Mouse (Mus musculus) sigmoid colon, adult 10 weeks (tissue): ENCODE measurements around the gene Usp44. TPM values are rescaled to one million over a fixed set of nuclear protein-coding genes. Genes with fewer than 3 reads are reported as not detected.

Source experiments
- polyA plus RNA-seq: library from polyadenylated mRNA; stranded (reverse); fragments of 350-450 nt; fragmentation: Illumina TruSeq; extraction: RNeasy Lipid Tissue Mini Kit (QIAGEN cat#74804); gene quantifications from one replicate; pipeline ENCODE4 v1.2.3, GENCODE M21; 2014; ENCODE audit warnings: low read depth, low replicate concordance

The Usp44 gene
- polyA plus RNA-seq = not detected

GRCm38 (mm10) chr10:93830931-93831729 lies at the start of gene Usp44:
Gene Usp44 (plus strand): TSS chr10:93831555.

DNA sequence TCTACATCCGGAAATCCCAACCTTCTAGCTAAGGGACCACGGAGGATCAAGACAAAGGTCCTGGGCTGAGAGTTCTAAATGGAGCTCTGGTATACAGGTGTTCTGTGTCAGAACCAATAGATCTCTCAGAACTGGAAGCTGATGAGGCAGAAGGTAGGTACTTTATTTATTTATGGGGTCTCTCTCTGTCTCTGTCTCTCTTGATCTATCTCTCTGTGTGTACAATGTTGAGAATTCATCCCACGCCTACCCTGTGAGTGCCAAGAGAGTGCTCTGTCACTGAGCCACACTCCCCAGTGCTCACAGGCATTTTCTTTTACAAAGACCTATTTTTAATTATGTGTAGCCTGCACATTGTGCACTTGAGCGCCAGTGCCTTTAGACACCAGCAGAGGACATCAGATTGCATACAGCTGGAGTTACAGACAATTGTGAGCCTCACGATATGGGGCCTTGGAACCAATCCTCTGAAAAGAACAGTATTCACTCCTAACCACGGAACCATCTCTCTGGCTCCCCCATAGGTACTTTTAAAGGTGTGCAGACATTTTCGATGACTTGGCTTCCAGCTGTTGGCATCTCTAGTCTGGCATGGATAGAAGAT lies 65.8 kb downstream of the Usp44 start, which contains the start of gene Metap2:
TSS of gene Metap2 (minus strand) at position 51 of the 604 bp plus-strand sequence.

Other genes with a start within 250 kb of the Usp44 start
- 39.6 TPM for gene Snrpf, start 241.8 kb upstream of the Usp44 start, polyA plus RNA-seq
- gene Ntn4, start 190.9 kb upstream of the Usp44 start, polyA plus RNA-seq = 20.5 TPM
- 385 TPM for gene Metap2, start 65.5 kb downstream of the Usp44 start, polyA plus RNA-seq
- gene Vezt, start 204.3 kb downstream of the Usp44 start, polyA plus RNA-seq = 9.2 TPM
- gene Fgd6, start 204.4 kb downstream of the Usp44 start, polyA plus RNA-seq = 20.3 TPM